Mouse (Mus musculus) left cerebral cortex, postnatal 36 days (tissue): Measurements from ENCODE around the gene Gcfc2. TPM values are rescaled to one million over a fixed set of nuclear protein-coding genes. Genes with fewer than 3 reads are reported as not detected.
A peak's percentile ranks its signal among the peaks of the same experiment; 100 is the strongest.

Experiments
- DNase-seq, 2 experiments: peaks; one replicate each; pipeline ENCODE4 v3.0.0; 2021 to 2022; ENCODE audit warnings: low spot score in 2 of 2, mixed read lengths in 1 of 2
- intact Hi-C: fragments of 180-260 bp; cut with DNase I; formaldehyde crosslinking; loops from one replicate; pipeline ENCODE4 v1.15.1; 2025
- total RNA-seq, 2 experiments: library from RNA; stranded (reverse); gene quantifications; 2 replicates each; pipeline ENCODE4 v1.2.3; 2021

Gcfc2 gene
- total RNA-seq: 10 to 100 TPM in 1 of 2 experiments, 1 to 10 TPM in 1; 6.4 to 12.4 TPM

DNA sequence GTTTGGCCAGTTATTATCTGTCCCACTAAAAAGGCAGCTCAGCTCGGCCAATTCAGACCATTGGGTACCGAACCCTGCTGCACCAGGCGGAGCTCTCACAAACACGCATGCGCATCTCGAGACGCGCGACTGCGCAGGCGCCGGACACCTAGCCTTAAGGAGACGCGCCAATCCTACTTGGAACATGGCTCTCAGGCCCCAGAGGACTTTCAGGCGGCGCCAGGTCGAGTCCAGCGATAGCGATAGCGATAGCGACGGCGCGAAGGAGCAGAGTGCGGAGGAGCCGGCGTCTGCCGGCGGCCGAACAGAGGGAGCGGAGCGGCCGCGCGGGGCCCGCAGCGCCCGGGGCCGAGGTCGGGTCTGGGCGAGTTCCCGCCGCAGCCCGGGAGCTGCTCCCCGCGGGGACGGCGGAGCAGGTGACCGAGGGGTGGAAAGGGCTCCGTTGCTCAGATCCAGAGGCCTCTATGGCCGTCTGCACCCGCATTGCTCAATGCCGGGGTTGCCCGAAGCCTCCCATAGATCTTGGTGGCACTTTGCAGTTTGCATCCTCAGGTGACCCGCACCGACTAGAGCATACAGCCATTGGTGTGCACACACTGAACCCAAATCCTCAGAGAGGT lies at the start of gene Gcfc2:
Gcfc2 (plus strand) TSS at position 147 of the 620 bp plus-strand sequence.
- DNase-seq: peak; percentile 93 to 95

DNA sequence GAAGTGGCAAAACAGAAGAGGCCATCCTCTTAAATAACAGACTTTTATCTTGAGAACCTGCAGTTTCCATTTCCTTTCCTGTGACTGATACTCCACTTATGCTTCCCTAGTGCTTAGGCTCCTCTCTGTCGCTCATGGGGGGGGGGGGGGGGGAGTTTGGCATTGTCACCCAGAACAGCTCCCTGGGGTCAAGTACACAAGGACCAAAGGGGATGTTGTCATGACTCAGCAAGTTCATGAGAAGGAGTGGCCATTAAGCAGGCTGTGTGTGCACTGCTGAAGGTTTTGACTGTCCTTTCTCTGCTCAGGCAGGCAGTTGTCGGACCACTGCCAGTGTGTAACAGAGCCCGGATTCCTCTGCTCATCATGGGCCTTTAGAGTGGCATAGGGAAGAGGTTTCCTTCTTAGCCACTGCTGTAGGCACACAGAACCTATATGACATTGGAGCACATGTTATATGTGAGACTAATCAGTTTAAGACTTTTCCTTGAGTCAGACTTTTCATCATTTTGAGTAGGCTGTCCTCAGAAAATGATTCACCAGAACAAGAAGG lies 27.7 kb upstream of the Gcfc2 start:
- intact Hi-C loops: no loop called here
- DNase-seq: no peak

More for the DNA sequence above, at the start of gene Gcfc2:
- intact Hi-C loops: loop anchor here (5.0 kb wide), 1 partner anchor 81 kb away; no protein-coding TSS in a partner anchor

GRCm38 (mm10) chr6:81910302-81910855 lies 13.1 kb upstream of the Gcfc2 start:
- intact Hi-C loops: no loop called here

DNA sequence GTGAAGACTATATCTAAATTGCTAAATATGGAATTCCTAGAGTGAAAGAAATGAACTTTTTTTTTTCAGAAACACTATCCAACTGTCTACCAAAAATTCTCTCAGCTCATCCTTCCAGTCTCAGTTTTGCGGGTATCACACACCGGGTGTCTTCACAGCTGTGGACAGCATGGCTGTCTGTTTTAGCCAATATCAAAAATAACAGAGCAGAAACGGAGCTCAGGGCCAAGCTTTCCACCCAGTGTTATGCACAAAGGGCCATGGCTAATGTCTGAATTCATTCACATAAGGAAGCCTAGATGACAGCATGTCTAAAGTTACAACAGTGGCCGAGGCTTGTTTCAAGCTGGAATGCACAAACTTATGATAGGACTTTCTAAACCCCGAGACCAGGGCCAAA lies 12.2 kb upstream of the Gcfc2 start:
- peak in 1 of 2 experiments; percentile 9 for DNase-seq
- intact Hi-C loops: no loop called here

More at GRCm38 (mm10) chr6:81910302-81910855, 13.1 kb upstream of the Gcfc2 start:
- DNase-seq: no peak

DNA sequence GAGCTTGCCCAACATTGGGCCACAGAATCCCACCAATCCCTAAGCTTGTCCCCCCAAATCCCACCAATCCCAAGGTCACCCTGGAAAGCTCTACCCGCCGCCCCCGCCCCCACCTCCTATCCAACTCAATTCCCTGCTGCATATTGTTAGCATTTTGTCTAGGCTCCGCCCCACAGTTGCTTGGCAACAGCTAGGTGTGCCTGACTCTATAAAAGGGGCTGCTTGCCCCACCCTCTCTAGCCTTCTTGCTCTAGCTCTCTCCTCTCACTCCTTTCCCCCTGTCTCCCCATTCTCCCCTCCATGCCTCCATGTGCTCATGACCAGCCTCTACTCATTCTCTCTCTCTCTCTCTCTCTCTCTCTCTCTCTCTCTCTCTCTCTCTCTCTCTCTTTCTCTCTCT lies 11.8 kb upstream of the Gcfc2 start:
- DNase-seq: peak in 1 of 2 experiments; percentile 8
- intact Hi-C loops: no loop called here

- DNase-seq: peak; percentile 59 to 76
- intact Hi-C loops: no loop called here
These were observed 11.3 kb upstream of the Gcfc2 start for GRCm38 (mm10) chr6:81912177-81912576.

DNA sequence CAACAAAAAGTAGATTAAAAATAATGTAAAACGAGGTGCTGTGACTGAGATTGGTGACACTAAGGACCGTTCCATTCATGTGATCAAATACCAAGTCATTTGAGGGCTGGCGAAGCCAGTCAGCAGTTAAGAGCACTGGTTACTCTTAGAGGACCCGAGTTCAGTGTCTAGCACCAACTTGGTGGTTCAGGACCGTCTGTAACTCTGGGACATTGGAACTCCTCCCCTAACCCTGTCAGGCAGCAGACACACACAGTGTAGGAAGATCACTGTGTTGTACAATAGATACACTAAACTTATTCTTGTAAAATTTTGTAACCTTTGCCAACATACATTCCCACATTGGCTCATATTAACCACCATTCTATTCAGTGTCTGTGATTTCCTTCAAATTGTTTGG lies 835 bp downstream of the Gcfc2 start:
- no peak for DNase-seq
- intact Hi-C loops: loop anchor here (5.0 kb wide), 1 partner anchor 82 kb away; no protein-coding TSS in a partner anchor

DNA sequence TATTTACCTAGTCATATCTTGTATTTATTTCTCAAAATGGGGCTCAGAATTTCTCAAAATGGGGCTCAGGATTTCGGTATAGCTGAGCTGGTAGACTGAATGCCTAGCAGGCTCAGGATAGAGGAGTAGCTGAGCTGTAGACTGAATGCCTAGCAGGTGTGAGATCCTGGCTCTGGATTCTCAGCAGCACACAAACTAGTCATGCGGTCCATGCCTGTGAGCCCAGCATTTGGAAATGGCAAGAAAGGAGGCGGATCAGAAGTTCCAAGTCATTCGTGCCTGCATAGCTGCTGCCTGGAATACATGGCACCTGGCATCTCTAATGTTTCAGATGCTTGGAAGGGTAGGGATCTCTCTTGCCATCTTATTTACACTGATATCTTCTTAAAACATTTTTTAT lies 5.9 kb downstream of the Gcfc2 start:
- no peak for DNase-seq
- intact Hi-C loops: no loop called here

DNA sequence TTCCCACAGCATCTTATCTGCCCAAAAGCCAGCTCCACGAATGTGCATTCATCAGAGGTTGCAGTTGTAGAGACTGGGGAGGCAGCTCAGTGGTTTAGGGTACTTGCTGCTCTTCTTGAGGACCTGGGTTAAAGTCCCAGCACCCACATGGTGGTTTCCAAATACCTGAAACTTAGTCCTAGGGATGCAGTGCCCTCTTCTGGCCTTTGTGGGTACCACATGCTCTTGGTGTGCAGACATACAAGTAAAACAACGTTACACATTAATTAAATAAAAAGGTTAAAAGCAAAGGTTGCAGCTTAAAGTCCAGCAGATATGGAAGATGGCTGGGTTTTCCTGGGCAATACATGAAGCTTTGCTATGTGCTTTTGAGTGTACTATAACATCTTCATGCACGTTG lies 9.8 kb downstream of the Gcfc2 start:
- intact Hi-C loops: no loop called here
- no peak for DNase-seq

GRCm38 (mm10) chr6:81941718-81942117 lies 18.2 kb downstream of the Gcfc2 start:
- DNase-seq: no peak
- intact Hi-C loops: no loop called here

DNA sequence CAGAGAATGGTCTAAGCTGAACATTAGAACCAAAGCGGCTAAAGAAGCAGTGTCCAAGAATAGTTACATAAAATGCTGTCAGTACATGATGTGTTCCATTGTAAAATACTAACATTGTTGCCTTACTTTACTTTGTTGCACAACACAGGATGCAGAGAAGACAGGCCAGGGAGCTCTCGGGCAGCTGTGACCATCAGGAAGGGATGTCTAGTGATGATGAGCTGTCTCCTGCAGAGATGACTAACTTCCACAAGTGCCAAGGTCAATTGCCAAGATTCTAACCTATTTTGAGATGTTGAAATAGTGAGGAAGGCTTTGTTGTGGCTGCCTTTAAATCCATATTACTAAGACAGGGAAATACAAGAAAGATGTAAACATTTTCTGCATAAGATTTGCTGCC lies 19.8 kb downstream of the Gcfc2 start:
- DNase-seq: no peak
- intact Hi-C loops: no loop called here

- DNase-seq: no peak
- intact Hi-C loops: no loop called here
These were observed 21.0 kb downstream of the Gcfc2 start for GRCm38 (mm10) chr6:81944432-81944831.

GRCm38 (mm10) chr6:81946906-81947305 lies 23.4 kb downstream of the Gcfc2 start:
- intact Hi-C loops: no loop called here
- no peak for DNase-seq

DNA sequence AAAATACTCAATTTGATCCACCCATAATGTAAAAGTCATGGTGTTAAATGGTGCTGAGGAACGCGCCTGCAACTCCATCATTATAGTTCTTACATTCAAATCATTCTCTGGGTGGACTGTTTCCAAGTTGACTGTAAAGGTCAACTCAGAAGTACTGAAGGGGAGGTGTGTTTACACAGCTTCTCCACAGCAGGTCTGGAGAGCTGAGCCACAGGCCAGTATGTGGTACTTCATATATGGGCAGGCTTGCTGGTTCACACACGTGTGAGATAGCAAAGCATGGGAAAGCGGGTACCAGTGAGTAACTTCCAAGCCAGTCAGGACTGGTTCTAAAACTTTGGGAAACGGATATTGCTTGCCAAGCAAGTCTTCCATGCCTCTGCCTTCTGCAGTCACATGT lies 31.7 kb downstream of the Gcfc2 start:
- intact Hi-C loops: loop anchor here (10.0 kb wide), 1 partner anchor 120 kb away; no protein-coding TSS in a partner anchor
- no peak for DNase-seq

DNA sequence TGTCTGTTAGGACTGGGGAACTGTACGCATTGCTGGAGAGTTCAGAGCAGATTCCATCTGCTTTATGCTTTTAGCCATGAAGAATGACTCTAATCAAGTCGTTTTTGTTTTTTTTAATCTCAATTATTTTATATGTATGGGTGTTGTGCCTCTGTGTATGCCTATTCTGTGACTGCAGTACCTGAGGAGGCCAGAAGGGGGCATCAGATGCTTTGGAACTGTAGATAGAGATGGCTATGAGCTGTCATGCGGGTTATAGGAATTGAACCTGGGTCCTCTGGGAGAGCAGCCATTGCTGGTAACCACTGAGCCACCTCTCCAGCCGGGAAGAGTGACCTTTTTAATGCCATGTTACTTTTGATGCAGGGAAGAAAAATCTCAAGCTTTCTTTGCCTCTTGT lies 32.9 kb downstream of the Gcfc2 start:
- intact Hi-C loops: loop anchor here (10.0 kb wide), 1 partner anchor 122 kb away; no protein-coding TSS in a partner anchor

DNA sequence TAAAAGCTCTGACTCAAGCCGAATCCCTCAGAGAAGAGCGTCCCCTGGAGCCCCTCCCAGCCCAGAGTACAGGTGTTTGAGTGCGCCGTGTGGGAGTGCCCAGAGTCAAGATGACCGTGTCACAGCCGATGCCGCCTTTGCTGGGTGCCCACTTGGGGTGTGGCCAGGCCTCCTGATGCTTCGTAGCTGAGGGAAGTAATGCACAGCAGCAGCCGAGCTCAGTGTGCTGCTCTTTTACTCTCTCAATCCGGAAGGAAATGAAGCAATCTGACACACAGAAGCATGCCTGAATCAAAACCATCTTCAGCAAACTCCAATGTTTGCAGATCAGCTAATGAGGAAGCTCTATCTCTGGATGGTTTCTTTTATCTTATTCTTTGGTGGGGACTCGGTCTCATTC lies 34.5 kb downstream of the Gcfc2 start:
- intact Hi-C loops: loop anchor here (10.0 kb wide), 1 partner anchor 123 kb away; no protein-coding TSS in a partner anchor
- DNase-seq: no peak

More for the DNA sequence above, 32.9 kb downstream of the Gcfc2 start:
- DNase-seq: no peak

DNA sequence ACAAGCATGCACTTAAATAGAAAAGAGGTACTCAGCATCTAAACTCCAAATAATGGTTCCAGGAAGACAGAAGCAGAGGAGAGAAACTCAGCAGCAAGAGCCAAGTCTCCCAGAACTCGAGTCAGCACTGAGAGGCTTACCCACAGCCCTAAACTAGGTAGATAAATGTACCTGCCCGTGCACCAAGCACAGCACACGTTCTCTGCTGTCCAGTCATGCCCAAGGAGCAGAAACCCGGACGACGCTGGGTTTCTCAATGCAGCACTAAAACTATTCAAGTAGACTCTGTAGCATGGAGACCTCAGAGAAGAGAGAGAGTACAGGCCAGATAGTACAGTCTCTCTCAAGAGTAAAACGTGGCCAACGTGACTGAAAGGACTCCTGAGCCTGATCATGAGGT lies 36.4 kb downstream of the Gcfc2 start:
- DNase-seq: no peak
- intact Hi-C loops: loop anchor here (10.0 kb wide), 1 partner anchor 125 kb away; no protein-coding TSS in a partner anchor

DNA sequence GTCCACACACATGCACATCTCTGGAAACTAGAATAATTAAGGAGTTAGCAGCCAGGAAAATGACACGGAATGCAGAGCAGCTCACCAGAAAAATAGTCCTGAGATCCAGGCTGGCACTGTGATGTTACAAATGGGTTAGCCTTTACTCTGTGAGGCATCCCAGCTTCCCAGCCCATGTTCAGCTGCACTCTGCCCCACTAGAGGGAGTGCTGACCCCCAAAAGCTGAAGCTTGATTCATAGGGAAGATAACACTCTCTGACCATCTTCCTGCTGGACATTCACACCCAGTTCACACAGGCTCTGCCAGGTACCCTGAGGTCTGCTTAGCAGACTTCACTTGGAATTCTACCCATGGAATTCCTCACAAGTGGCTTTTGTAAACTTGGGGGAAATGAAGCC lies 36.8 kb downstream of the Gcfc2 start:
- intact Hi-C loops: no loop called here

GRCm38 (mm10) chr6:81965296-81966067 lies 42.0 kb downstream of the Gcfc2 start, which contains the start of gene Mrpl19:
TSS of gene Mrpl19 (minus strand) at chr6:81965958.
- intact Hi-C loops: no loop called here
- peak; percentile 93 to 94 for DNase-seq

More for the DNA sequence above, 36.8 kb downstream of the Gcfc2 start:
- DNase-seq: no peak

GRCm38 (mm10) chr6:81966068-81966544 lies 42.6 kb downstream of the Gcfc2 start:
- intact Hi-C loops: no loop called here
- DNase-seq: no peak
